Mouse (Mus musculus) lung, postnatal 0 days (tissue): ENCODE results near the gene Dennd1a. TPM values are rescaled to one million over a fixed set of nuclear protein-coding genes. Genes with fewer than 3 reads are reported as not detected.

ENCODE experiments used
- ATAC-seq: fragments of 200-750 bp; cut with Nextera tagmentation; 2 replicates; pipeline ENCODE4 v1.8.0; 2017; ENCODE audit warnings: moderate library complexity
- DNase-seq: peaks from one replicate; pipeline ENCODE4 v3.0.0-alpha.2; 2016; ENCODE audit warnings: low spot score
- H3K27ac ChIP-seq: fragments of 300-500 bp; sonication (generic); 2 replicates; pipeline ENCODE4 v1.5.1; 2014; ENCODE audit warnings: antibody characterized with exemption, mild to moderate bottlenecking, low read length, mixed read lengths
- H3K27me3 ChIP-seq: fragments of 300-500 bp; sonication (generic); replicated peaks from 2 replicates; pipeline ENCODE4 v1.6.1; 2014; ENCODE audit warnings: low read length, mixed read lengths; ENCODE audit not compliant: insufficient read depth
- H3K36me3 ChIP-seq: fragments of 300-500 bp; sonication (generic); 2 replicates; pipeline ENCODE4 v1.6.1; 2014; ENCODE audit warnings: low read length, mixed read lengths; ENCODE audit not compliant: insufficient read depth
- H3K4me1 ChIP-seq: fragments of 300-500 bp; sonication (generic); 2 replicates; pipeline ENCODE4 v1.6.1; 2014; ENCODE audit warnings: antibody characterized with exemption, low read depth, low read length, mixed read lengths; ENCODE audit not compliant: insufficient read depth
- H3K4me2 ChIP-seq: fragments of 300-500 bp; sonication (generic); replicated peaks from 2 replicates; pipeline ENCODE4 v1.6.1; 2014; ENCODE audit warnings: low read depth, mild to moderate bottlenecking, low read length, moderate library complexity, mixed read lengths
- H3K4me3 ChIP-seq: fragments of 300-500 bp; sonication (generic); 2 replicates; pipeline ENCODE4 v1.5.1; 2014; ENCODE audit warnings: low read depth, low read length
- H3K9ac ChIP-seq: fragments of 300-500 bp; sonication (generic); replicated peaks from 2 replicates; pipeline ENCODE4 v1.6.1; 2014; ENCODE audit warnings: low read depth, mild to moderate bottlenecking
- H3K9me3 ChIP-seq: fragments of 300-500 bp; sonication (generic); 2 replicates; pipeline ENCODE4 v1.6.1; 2016; ENCODE audit warnings: low read length, mixed read lengths
- CTCF ChIP-seq: IDR thresholded peaks from 2 replicates; pipeline ENCODE4 v1.5.1; 2016; ENCODE audit warnings: antibody characterized with exemption, mild to moderate bottlenecking
- EP300 ChIP-seq: IDR thresholded peaks from 2 replicates; pipeline ENCODE4 v1.6.1; 2016; ENCODE audit warnings: antibody characterized with exemption, mild to moderate bottlenecking, control low read depth
- WGBS: fragments of 180-500 bp; shearing (Covaris S2); extraction: QIAGEN DNeasy Blood & Tissue Kit; methylation state at CpG from one replicate; pipeline ENCODE4 v1.1.7; 2014; 5-methylcytosine and 5-hydroxymethylcytosine counted together
- polyA plus RNA-seq: library from polyadenylated mRNA; unstranded; fragments of >200 nt; fragmentation: Nextera tagmentation; extraction: Ambion mirVana; gene quantifications from 2 replicates; pipeline ENCODE4 v1.2.1, GENCODE M21; 2015

Gene Dennd1a
- polyA plus RNA-seq, 1 experiment from 2014 or later, result 4.4 TPM

- TF ChIP-seq EP300, result no peak
- no peak for TF ChIP-seq CTCF
- no peak overlapping the region for H3K4me2 ChIP-seq
- no peaks in the 10 kb centered on the region for H3K36me3 ChIP-seq
- no peak overlapping the region for H3K27ac ChIP-seq
- H3K4me1 ChIP-seq, result no peaks in the 10 kb centered on the region
- no peaks in the 10 kb centered on the region for H3K27me3 ChIP-seq
- H3K9ac ChIP-seq, result no peak overlapping the region
- no peak for ATAC-seq
- DNase-seq, result no peak
- H3K9me3 ChIP-seq, result no peaks in the 10 kb centered on the region
- H3K4me3 ChIP-seq, result no peak overlapping the region
Observed at GRCm38 (mm10) chr2:38259052-38259451, 28.1 kb downstream of the Dennd1a start.

- Histone ChIP-seq H3K36me3 (no peaks in the 10 kb centered on the region), H3K9me3 (no peaks in the 10 kb centered on the region), H3K27me3 (no peaks in the 10 kb centered on the region), H3K4me2 (no peak overlapping the region), H3K9ac (no peak overlapping the region), H3K27ac (no peak overlapping the region), H3K4me3 (no peak overlapping the region), H3K4me1 (no peaks in the 10 kb centered on the region)
- no peak for TF ChIP-seq EP300
- no peak for TF ChIP-seq CTCF
- no peak for DNase-seq
- WGBS, result 89% methylated on average over 1 of the region's 1 CpGs
- ATAC-seq, result no peak
Observed at GRCm38 (mm10) chr2:38237616-38238015, 49.6 kb downstream of the Dennd1a start.

- 91% methylated on average over 2 of the region's 2 CpGs for WGBS
- Histone ChIP-seq H3K9ac (no peak overlapping the region), H3K4me3 (no peak overlapping the region), H3K27me3 (no peaks in the 10 kb centered on the region), H3K36me3 (no peaks in the 10 kb centered on the region), H3K4me1 (no peaks in the 10 kb centered on the region), H3K27ac (no peak overlapping the region), H3K9me3 (no peaks in the 10 kb centered on the region), H3K4me2 (no peak overlapping the region)
- TF ChIP-seq EP300 (no peak), CTCF (no peak)
- DNase-seq, result no peak
- ATAC-seq, result no peak
Observed at GRCm38 (mm10) chr2:38235593-38235992, 51.6 kb downstream of the Dennd1a start.

- Histone ChIP-seq H3K9ac (no peak overlapping the region), H3K27me3 (no peaks in the 10 kb centered on the region), H3K9me3 (no peaks in the 10 kb centered on the region), H3K27ac (no peak overlapping the region), H3K4me2 (no peak overlapping the region), H3K4me3 (no peak overlapping the region), H3K4me1 (no peaks in the 10 kb centered on the region), H3K36me3 (no peaks in the 10 kb centered on the region)
- ATAC-seq (no peak), DNase-seq (no peak)
- TF ChIP-seq CTCF (no peak), EP300 (no peak)
- WGBS, result 83% methylated on average over 5 of the region's 5 CpGs
Observed at GRCm38 (mm10) chr2:38229882-38230281, 57.3 kb downstream of the Dennd1a start.

GRCm38 (mm10) chr2:38223759-38224158 lies 63.4 kb downstream of the Dennd1a start:
- H3K27ac ChIP-seq, result no peak overlapping the region
- no peaks in the 10 kb centered on the region for H3K27me3 ChIP-seq
- DNase-seq (no peak), ATAC-seq (no peak)
- no peaks in the 10 kb centered on the region for H3K36me3 ChIP-seq
- no peak overlapping the region for H3K9ac ChIP-seq
- H3K4me2 ChIP-seq, result no peak overlapping the region
- no peaks in the 10 kb centered on the region for H3K9me3 ChIP-seq
- no peak overlapping the region for H3K4me3 ChIP-seq
- TF ChIP-seq CTCF (no peak), EP300 (no peak)
- WGBS, result 67% methylated on average over 2 of the region's 2 CpGs
- no peaks in the 10 kb centered on the region for H3K4me1 ChIP-seq

GRCm38 (mm10) chr2:38221461-38221860 lies 65.7 kb downstream of the Dennd1a start:
- no peaks in the 10 kb centered on the region for H3K36me3 ChIP-seq
- no peak overlapping the region for H3K4me3 ChIP-seq
- no peaks in the 10 kb centered on the region for H3K4me1 ChIP-seq
- no peaks in the 10 kb centered on the region for H3K9me3 ChIP-seq
- TF ChIP-seq CTCF (no peak), EP300 (no peak)
- no peak overlapping the region for H3K9ac ChIP-seq
- no peak overlapping the region for H3K27ac ChIP-seq
- H3K27me3 ChIP-seq, result no peaks in the 10 kb centered on the region
- ATAC-seq (no peak), DNase-seq (no peak)
- no peak overlapping the region for H3K4me2 ChIP-seq
